Mouse (Mus musculus) gastrocnemius, postnatal 4 days (tissue): ENCODE measurements around the gene Rnf181. TPM values are rescaled to one million over a fixed set of nuclear protein-coding genes. Genes with fewer than 3 reads are reported as not detected.

ENCODE experiments used
- DNase-seq, 2 experiments: peaks; one replicate each; pipeline ENCODE4 v3.0.0; 2021 to 2022; ENCODE audit warnings: low spot score in 2 of 2, mixed read lengths in 2 of 2
- total RNA-seq, 2 experiments: library from RNA; stranded (reverse); gene quantifications; 2 replicates each; pipeline ENCODE4 v1.2.3; 2021

Gene Rnf181
- total RNA-seq, 2 experiments from 2014 or later, result 36.8 to 41.5 TPM

- no peak for DNase-seq
Observed at GRCm38 (mm10) chr6:72333111-72333510, 33.6 kb downstream of the Rnf181 start.

- no peak for DNase-seq
Observed at GRCm38 (mm10) chr6:72330133-72330532, 36.6 kb downstream of the Rnf181 start.

GRCm38 (mm10) chr6:72329019-72329418, 37.7 kb downstream of the Rnf181 start:
- DNase-seq, result no peak

GRCm38 (mm10) chr6:72326274-72326673, 40.5 kb downstream of the Rnf181 start:
- DNase-seq, result no peak

- no peak for DNase-seq
Observed at GRCm38 (mm10) chr6:72323786-72324508, 42.8 kb downstream of the Rnf181 start.

- no peak for DNase-seq
Observed at GRCm38 (mm10) chr6:72322936-72323335, 43.8 kb downstream of the Rnf181 start.

- DNase-seq, result no peak
Observed at GRCm38 (mm10) chr6:72319019-72319418, 47.7 kb downstream of the Rnf181 start.

GRCm38 (mm10) chr6:72318440-72318839, 48.3 kb downstream of the Rnf181 start:
- DNase-seq, result no peak

GRCm38 (mm10) chr6:72316044-72316443, 50.7 kb downstream of the Rnf181 start:
- no peak for DNase-seq

- DNase-seq, result no peak
Observed at GRCm38 (mm10) chr6:72315384-72315783, 51.4 kb downstream of the Rnf181 start.

GRCm38 (mm10) chr6:72313124-72313867, 53.5 kb downstream of the Rnf181 start:
- no peak for DNase-seq

GRCm38 (mm10) chr6:72312198-72312597, 54.6 kb downstream of the Rnf181 start:
- DNase-seq, result no peak

Other genes with a start within 250 kb of the Rnf181 start
- gene Atoh8, start 131.4 kb downstream of the Rnf181 start, total RNA-seq, result 10 to 100 TPM in 1 of 2 experiments, 1 to 10 TPM in 1; 8.8 to 10.7 TPM
- under 1 TPM in 1 of 2 experiments, not detected in 1; 0.42 TPM for gene Sftpb, start 62.3 kb downstream of the Rnf181 start, total RNA-seq
- gene Usp39, start 21.8 kb downstream of the Rnf181 start, total RNA-seq, result 10 to 100 TPM; 19.3 to 21.0 TPM
- 10 to 100 TPM; 16.1 to 18.3 TPM for gene 0610030E20Rik, start 19.6 kb downstream of the Rnf181 start, total RNA-seq
- gene Tmem150a, start 11.5 kb downstream of the Rnf181 start, total RNA-seq, result 10 to 100 TPM in 1 of 2 experiments, 1 to 10 TPM in 1; 9.4 to 10.2 TPM
- gene Vamp5, start 13.5 kb upstream of the Rnf181 start, total RNA-seq, result 10 to 100 TPM; 17.5 to 21.9 TPM
- 10 to 100 TPM; 72.0 to 72.9 TPM for gene Vamp8, start 23.7 kb upstream of the Rnf181 start, total RNA-seq
- gene Ggcx, start 47.4 kb upstream of the Rnf181 start, total RNA-seq, result 10 to 100 TPM; 24.6 to 27.6 TPM
- gene Mat2a, start 72.6 kb upstream of the Rnf181 start, total RNA-seq, result 100 to 1,000 TPM; 220 to 262 TPM
- under 1 TPM; 0.20 to 0.26 TPM for gene Sh2d6, start 154.8 kb upstream of the Rnf181 start, total RNA-seq
- 10 to 100 TPM; 15.8 to 16.6 TPM for gene Capg, start 177.4 kb upstream of the Rnf181 start, total RNA-seq
- 1 to 10 TPM; 8.1 to 8.8 TPM for gene Elmod3, start 231.5 kb upstream of the Rnf181 start, total RNA-seq
- gene Retsat, start 231.5 kb upstream of the Rnf181 start, total RNA-seq, result 10 to 100 TPM; 42.6 to 49.5 TPM